Mouse (Mus musculus): Measurements from ENCODE around the gene Flt3l.
"Not testable (repeated sequence)": the region's sequence is repeated elsewhere in the genome, so short reads cannot be mapped to it uniquely, and the experiment has no call there.

Flt3l gene

GRCm38 (mm10) chr7:45162996-45163615, 26.9 kb upstream of the Flt3l start:
- DNase-seq (ENCODE audit: low read depth, low spot score), result no peak

GRCm38 (mm10) chr7:45162551-45162950, 26.3 kb upstream of the Flt3l start:
- DNase-seq (ENCODE audit: low read depth, low spot score), result no peak

GRCm38 (mm10) chr7:45161612-45162473, 25.6 kb upstream of the Flt3l start:
- peak; percentile 87 for DNase-seq (ENCODE audit: low read depth, low spot score)

DNA sequence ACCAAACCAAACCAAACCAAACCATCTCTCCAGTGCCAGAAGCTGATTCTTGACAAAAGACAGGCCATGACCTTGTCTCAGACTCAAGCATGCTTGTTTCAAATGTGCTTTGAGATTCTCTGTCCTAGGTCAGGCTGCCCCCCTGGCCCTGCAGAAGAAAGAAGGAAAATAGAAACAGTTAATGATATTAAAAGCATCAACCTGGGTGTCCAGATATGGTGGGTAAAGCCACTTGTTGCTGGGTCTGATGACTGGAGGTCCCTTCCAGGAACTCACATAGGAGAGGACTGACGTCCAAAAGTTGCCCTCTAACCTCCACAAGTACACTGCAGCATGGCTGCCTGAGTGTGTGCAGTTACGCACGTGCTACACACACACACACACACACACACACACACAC, 24.6 kb upstream of the Flt3l start:
- no peak for DNase-seq (ENCODE audit: low read depth, low spot score)

- no peak for DNase-seq (ENCODE audit: low read depth, low spot score)
These were observed 24.1 kb upstream of the Flt3l start for GRCm38 (mm10) chr7:45160316-45160800.

GRCm38 (mm10) chr7:45158991-45159390, 22.8 kb upstream of the Flt3l start:
- DNase-seq (ENCODE audit: low read depth, low spot score), result no peak

GRCm38 (mm10) chr7:45157459-45157858, 21.2 kb upstream of the Flt3l start:
- no peak for DNase-seq (ENCODE audit: low read depth, low spot score)

GRCm38 (mm10) chr7:45156206-45156605, 20.0 kb upstream of the Flt3l start:
- DNase-seq (ENCODE audit: low read depth, low spot score), result no peak

GRCm38 (mm10) chr7:45155590-45155989, 19.4 kb upstream of the Flt3l start:
- no peak for DNase-seq (ENCODE audit: low read depth, low spot score)

GRCm38 (mm10) chr7:45154993-45155514, 18.8 kb upstream of the Flt3l start:
- DNase-seq (ENCODE audit: low read depth, low spot score), result no peak

DNA sequence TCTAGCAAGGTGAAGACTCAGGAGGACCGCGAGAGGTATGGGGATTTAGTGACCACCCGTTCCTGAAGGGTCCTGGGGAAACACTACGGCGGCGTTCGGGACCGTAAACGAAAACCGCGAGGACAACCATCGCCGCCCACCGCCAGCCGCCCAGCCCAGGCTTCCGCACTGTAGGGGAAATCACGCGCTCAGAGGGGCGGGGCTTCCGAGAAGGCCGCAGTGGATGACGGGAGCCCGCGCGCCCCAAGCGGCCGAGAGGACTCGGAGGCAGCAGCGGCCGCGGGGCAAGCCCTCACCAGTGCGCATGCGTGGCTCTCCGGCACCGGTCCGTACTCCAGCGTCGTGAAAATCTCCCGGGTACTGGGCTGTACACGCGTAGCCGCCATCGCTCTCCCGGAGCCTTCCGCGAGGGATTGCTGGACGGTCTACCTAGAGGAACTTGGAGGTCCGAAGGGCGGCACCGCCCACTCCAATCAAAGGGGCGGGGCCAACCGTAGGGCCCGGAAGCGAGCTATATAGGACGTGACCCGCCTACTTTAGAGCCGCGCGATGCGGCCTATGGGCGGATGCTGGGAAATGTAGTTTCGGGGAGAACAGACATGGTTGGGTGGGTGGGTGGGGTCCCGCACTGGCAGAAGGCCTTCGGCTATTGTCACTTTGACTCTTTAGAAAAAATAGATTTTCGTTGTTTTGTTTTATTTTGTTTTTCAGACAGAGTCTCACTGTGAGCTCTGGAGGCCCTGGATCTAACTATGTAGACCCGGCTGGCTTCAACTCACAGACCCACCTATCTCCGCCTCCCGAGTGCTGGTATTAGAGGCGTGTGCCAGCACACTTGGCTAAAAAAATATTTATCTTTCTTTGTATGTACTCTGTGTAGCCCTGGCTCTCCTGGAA, 18.1 kb upstream of the Flt3l start, which contains the start of the genes Pih1d1 and Aldh16a1:
Pih1d1 (plus strand) TSS at position 208 of the 897 bp plus-strand sequence.
Aldh16a1 (minus strand) TSS at position 489 of the 897 bp plus-strand sequence.
- DNase-seq (ENCODE audit: low read depth, low spot score), result peak; percentile 91

DNA sequence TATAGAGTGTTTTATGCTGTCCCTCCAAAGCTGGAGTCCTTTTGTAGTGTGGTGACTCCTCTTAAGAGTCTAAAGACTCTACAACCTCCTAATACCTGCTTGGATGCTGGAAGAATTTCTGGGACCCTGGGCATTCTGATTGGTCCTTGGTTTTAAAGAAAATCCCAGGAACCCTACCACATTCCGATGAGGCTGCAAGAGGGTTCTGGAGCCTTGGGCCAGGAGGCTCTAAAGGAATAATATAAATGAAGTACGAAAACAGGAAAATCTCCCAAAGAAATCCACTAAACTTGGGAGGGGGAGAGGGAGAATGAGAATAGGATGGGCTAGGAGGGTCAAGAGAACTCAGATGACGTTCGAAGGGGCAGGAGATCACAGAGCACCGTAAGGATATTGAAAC, 17.4 kb upstream of the Flt3l start:
- no peak for DNase-seq (ENCODE audit: low read depth, low spot score)

DNA sequence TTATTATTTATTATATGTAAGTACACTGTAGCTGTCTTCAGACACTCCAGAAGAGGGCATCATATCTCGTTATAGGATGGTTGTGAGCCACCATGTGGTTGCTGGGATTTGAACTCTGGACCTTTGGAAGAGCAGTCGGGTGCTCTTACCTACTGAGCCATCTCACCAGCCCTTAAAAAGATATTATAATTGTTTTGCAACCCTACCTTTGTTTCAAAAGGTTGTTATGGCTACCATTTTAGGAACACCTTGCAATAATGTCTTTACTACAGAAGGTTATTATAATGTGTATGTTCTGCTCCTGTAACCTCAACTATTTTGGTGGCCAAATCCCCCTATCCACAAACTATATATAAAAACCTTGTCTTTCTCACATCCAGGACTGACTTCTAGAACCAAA, 16.8 kb upstream of the Flt3l start:
- not testable (repeated sequence) for DNase-seq (ENCODE audit: low read depth, low spot score)

DNA sequence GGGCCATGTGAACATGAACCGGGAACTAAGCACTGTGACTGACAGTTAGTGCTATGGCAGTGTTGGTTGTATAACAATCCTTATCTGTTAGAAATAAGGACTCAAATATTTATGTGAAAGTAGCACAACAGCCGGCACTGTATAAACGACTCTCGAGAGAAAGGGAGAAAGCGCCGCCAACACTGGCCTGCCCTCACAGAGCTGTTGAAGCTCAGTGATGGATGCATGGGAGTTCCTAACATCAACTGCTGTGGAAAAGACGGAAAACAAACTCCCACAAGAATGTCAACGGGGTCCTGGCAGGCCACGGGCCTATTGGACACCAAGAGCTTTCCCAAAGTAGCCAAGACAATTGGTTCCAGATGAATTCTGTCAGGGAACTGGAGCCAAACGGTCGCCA, 15.1 kb upstream of the Flt3l start:
- DNase-seq (ENCODE audit: low read depth, low spot score), result no peak

DNA sequence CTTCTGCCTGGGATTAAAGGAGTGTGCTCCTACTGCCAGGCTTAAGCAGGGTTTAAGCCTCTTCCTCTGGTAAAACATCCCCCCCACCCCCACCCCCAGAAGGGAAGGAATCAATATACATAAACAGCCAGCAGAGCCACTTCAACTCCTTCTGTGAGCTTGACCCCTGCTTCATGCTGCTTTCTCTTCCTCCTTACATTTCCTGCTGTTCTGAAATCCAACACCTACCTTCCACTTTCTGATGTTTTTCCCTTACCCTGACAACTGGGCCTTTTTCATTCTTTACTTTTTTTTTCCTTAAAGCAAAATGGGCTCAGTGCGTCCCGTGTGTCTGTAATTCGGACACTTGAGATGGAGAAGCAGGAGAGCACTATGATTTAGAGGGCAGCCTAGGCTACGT, 14.1 kb upstream of the Flt3l start:
- DNase-seq (ENCODE audit: low read depth, low spot score), result no peak

DNA sequence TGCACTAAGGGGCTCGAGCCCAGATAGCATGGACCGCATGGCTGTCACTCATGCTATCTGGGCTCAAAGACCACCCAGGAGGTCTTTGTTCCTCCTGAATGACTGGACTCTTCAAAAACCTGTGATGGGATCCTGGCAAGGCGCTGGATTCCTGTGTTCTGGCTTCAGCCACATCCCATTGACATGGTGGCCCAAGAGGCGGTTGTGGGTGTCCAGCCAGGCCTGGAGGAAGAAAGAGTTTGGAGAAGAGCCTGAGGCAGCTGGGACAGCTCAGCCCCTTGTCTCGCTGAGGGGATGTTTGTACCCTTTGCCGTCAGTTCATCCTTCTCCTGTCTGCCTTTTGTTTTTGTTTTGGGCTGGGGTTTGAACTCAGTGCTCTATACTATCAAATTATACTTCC, 13.3 kb upstream of the Flt3l start:
- DNase-seq (ENCODE audit: low read depth, low spot score), result no peak

- DNase-seq (ENCODE audit: low read depth, low spot score), result no peak
These were observed 12.4 kb upstream of the Flt3l start for GRCm38 (mm10) chr7:45148534-45149098.

GRCm38 (mm10) chr7:45147899-45148298, 11.7 kb upstream of the Flt3l start:
- no peak for DNase-seq (ENCODE audit: low read depth, low spot score)

DNA sequence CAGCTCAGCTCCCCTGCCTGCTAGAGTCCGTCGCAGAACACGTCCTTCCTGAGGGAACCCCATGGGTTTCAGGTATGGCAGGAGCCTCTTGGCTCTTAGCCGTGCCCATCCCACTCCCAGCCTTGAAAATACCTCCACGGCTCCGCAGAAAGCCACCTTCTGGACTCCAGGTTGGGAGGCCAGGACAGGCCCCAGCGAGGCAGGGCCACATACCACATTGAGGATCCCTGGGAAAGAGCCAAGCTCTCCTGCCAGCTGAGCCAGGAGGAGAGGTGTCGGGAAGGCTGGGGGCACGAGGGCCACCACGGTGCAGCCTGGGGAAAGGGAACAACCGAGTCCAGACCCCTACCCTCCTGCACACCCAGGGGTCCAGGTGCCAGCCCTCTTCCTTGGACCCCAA, 11.0 kb upstream of the Flt3l start:
- DNase-seq (ENCODE audit: low read depth, low spot score), result no peak

GRCm38 (mm10) chr7:45145460-45145859, 9.2 kb upstream of the Flt3l start:
- no peak for DNase-seq (ENCODE audit: low read depth, low spot score)
